Mouse (Mus musculus) forebrain, embryonic 15.5 days (tissue): Measurements from ENCODE around the gene S1pr5. TPM values are rescaled to one million over a fixed set of nuclear protein-coding genes. Genes with fewer than 3 reads are reported as not detected.

ENCODE experiments used
- ATAC-seq: fragments of 200-750 bp; cut with Nextera tagmentation; replicated peaks from 2 replicates; pipeline ENCODE4 v1.8.0; 2017; ENCODE audit warnings: mild to moderate bottlenecking, moderate TSS enrichment, moderate library complexity
- H3K27ac ChIP-seq: fragments of 300-500 bp; sonication (generic); replicated peaks from 2 replicates; pipeline ENCODE4 v1.5.1; 2015; ENCODE audit warnings: mild to moderate bottlenecking, inconsistent platforms
- H3K27me3 ChIP-seq: fragments of 300-500 bp; sonication (generic); 2 replicates; pipeline ENCODE4 v1.6.1; 2015; ENCODE audit warnings: inconsistent platforms
- H3K36me3 ChIP-seq: fragments of 300-500 bp; sonication (generic); 2 replicates; pipeline ENCODE4 v1.6.1; 2015; ENCODE audit warnings: mild to moderate bottlenecking, inconsistent platforms
- H3K4me1 ChIP-seq: fragments of 300-500 bp; sonication (generic); 2 replicates; pipeline ENCODE4 v1.6.1; 2015; ENCODE audit warnings: inconsistent platforms
- H3K4me2 ChIP-seq: fragments of 300-500 bp; sonication (generic); replicated peaks from 2 replicates; pipeline ENCODE4 v1.6.1; 2015; ENCODE audit warnings: mild to moderate bottlenecking, inconsistent platforms
- H3K4me3 ChIP-seq: fragments of 300-500 bp; sonication (generic); 2 replicates; pipeline ENCODE4 v1.5.1; 2015; ENCODE audit warnings: mild to moderate bottlenecking, inconsistent platforms
- H3K9ac ChIP-seq: fragments of 300-500 bp; sonication (generic); replicated peaks from 2 replicates; pipeline ENCODE4 v1.6.1; 2015; ENCODE audit warnings: mild to moderate bottlenecking, inconsistent platforms
- H3K9me3 ChIP-seq: fragments of 300-500 bp; sonication (generic); 2 replicates; pipeline ENCODE4 v1.6.1; 2016; ENCODE audit warnings: inconsistent platforms
- WGBS: fragments of 180-500 bp; shearing (Covaris S2); methylation state at CpG from one replicate; pipeline ENCODE4 v1.1.7; 2015; ENCODE audit warnings: mixed read lengths; 5-methylcytosine and 5-hydroxymethylcytosine counted together
- polyA plus RNA-seq: library from polyadenylated mRNA; unstranded; fragments of >200 nt; fragmentation: Nextera tagmentation; extraction: Ambion mirVana; gene quantifications from 2 replicates; pipeline ENCODE4 v1.2.1, GENCODE M21; 2015

S1pr5 gene
- polyA plus RNA-seq, 1 experiment from 2014 or later = 1.6 TPM

DNA sequence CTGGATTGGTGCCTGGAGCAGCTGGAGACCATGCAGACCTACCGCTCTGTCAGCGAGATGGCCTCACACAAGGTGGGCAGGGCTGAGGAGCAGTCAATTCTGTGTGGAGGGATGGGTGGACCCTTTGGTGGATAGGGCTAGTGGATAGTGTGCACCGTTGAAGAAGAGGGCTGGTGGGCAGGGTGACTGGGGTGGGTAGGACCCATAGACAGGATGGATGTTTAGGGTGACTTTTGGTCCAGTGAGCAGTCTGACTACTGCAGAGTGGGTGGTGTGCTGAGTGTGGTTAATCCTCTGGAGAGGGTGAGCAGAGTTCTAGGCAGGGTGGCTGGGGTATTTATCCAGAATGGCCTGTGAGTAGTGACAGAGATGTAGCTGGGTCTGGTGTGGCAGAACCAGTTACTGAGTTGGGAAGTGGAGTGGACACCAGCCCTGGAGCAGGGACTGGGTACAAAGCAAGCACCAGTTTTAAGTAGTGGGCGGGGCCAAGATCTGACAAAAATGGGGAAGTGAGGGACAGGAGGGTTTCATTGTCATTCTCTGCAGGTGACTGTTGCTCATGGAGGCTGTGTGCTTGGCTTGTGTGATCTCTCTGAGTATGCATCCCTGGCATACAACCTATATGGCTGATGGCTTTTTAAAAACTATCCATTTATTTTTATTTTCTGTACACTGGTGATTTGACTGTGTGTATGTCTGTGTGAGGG is 53.3 kb downstream of the S1pr5 start:
- H3K27ac ChIP-seq = no peak overlapping the region
- H3K9me3 ChIP-seq = no peaks in the 10 kb centered on the region
- no peak overlapping the region for H3K9ac ChIP-seq
- H3K4me1 ChIP-seq = peaks cover 25% of the 10 kb centered on the region
- H3K27me3 ChIP-seq = no peaks in the 10 kb centered on the region
- no peak overlapping the region for H3K4me2 ChIP-seq
- ATAC-seq = no peak
- WGBS = 75% methylated on average over 4 of the region's 4 CpGs
- H3K36me3 ChIP-seq = no peaks in the 10 kb centered on the region
- H3K4me3 ChIP-seq = no peak overlapping the region

- no peak overlapping the region for H3K4me3 ChIP-seq
- 88% methylated on average over 3 of the region's 3 CpGs for WGBS
- no peak for ATAC-seq
- no peak overlapping the region for H3K27ac ChIP-seq
- H3K27me3 ChIP-seq = no peaks in the 10 kb centered on the region
- no peaks in the 10 kb centered on the region for H3K9me3 ChIP-seq
- H3K36me3 ChIP-seq = no peaks in the 10 kb centered on the region
- H3K4me1 ChIP-seq = peaks cover 22% of the 10 kb centered on the region
- H3K4me2 ChIP-seq = no peak overlapping the region
- H3K9ac ChIP-seq = no peak overlapping the region
These were observed 54.5 kb downstream of the S1pr5 start for GRCm38 (mm10) chr9:21193786-21194185.

Other genes starting within 250 kb of the S1pr5 start
- gene Mrpl4, start 245.7 kb downstream of the S1pr5 start, polyA plus RNA-seq = 112 and 115 TPM in 2 replicates
- gene Icam1, start 232.5 kb downstream of the S1pr5 start, polyA plus RNA-seq = 2.8 and 3.0 TPM in 2 replicates
- 0.25 TPM in 1 of 2 replicates, not detected in the other for gene Icam4, start 219.1 kb downstream of the S1pr5 start, polyA plus RNA-seq
- 1.5 and 2.2 TPM in 2 replicates for gene Icam5, start 216.4 kb downstream of the S1pr5 start, polyA plus RNA-seq
- gene Zglp1, start 181.3 kb downstream of the S1pr5 start, polyA plus RNA-seq = 0.37 and 2.2 TPM in 2 replicates
- gene Gm49373, start 175.3 kb downstream of the S1pr5 start, polyA plus RNA-seq = 1.3 TPM in 2 replicates
- 52.2 and 58.9 TPM in 2 replicates for gene Fdx1l, start 174.8 kb downstream of the S1pr5 start, polyA plus RNA-seq
- 1.0 and 1.3 TPM in 2 replicates for gene Gm38431, start 156.4 kb downstream of the S1pr5 start, polyA plus RNA-seq
- gene Raver1, start 156.4 kb downstream of the S1pr5 start, polyA plus RNA-seq = 36.8 and 42.0 TPM in 2 replicates
- gene Tyk2, start 117.2 kb downstream of the S1pr5 start, polyA plus RNA-seq = 10.3 and 11.1 TPM in 2 replicates
- 217 and 221 TPM in 2 replicates for gene Cdc37, start 98.5 kb downstream of the S1pr5 start, polyA plus RNA-seq
- 23.7 and 25.9 TPM in 2 replicates for gene Pde4a, start 82.7 kb downstream of the S1pr5 start, polyA plus RNA-seq
- gene Keap1, start 9.1 kb downstream of the S1pr5 start, polyA plus RNA-seq = 71.6 and 72.5 TPM in 2 replicates
- gene Atg4d, start 16.9 kb upstream of the S1pr5 start, polyA plus RNA-seq = 53.1 and 55.0 TPM in 2 replicates
- gene Kri1, start 39.5 kb upstream of the S1pr5 start, polyA plus RNA-seq = 18.0 and 18.1 TPM in 2 replicates
- 91.3 and 97.9 TPM in 2 replicates for gene Cdkn2d, start 43.0 kb upstream of the S1pr5 start, polyA plus RNA-seq
- 1.1 and 1.4 TPM in 2 replicates for gene Ap1m2, start 63.9 kb upstream of the S1pr5 start, polyA plus RNA-seq
- 77.4 and 77.8 TPM in 2 replicates for gene Slc44a2, start 72.3 kb upstream of the S1pr5 start, polyA plus RNA-seq
- gene Ilf3, start 119.4 kb upstream of the S1pr5 start, polyA plus RNA-seq = 306 and 307 TPM in 2 replicates
- gene Qtrt1, start 163.4 kb upstream of the S1pr5 start, polyA plus RNA-seq = 45.7 and 49.1 TPM in 2 replicates
- 74.7 and 77.1 TPM in 2 replicates for gene Dnm2, start 176.5 kb upstream of the S1pr5 start, polyA plus RNA-seq